28 mouse cellular contexts compared by ENCODE assay signal in genomic region chr4:35325300-35325699, GRCm38 (mm10).
DNase-seq lines count a peak whose midpoint lies in the region; ATAC-seq and TF ChIP-seq lines count a peak whose summit lies in the region.
"Had no signal": no experiment of that assay in that cellular context is flagged by ENCODE, and none has a peak within 500 bp of the region (broad histone marks: within the 10 kb centered on the region; RNA-seq: fewer than 3 reads in every experiment).

No protein-coding gene starts in this region.

- no peak overlapping the region for H3K4me3 ChIP-seq in stomach, embryonic 14.5 days (ENCODE audit: low read depth, low read length)
- no peak overlapping the region for H3K4me3 ChIP-seq in stomach, postnatal 0 days (ENCODE audit: low read depth, low read length)
- H3K4me3 ChIP-seq in intestine, embryonic 16.5 days (ENCODE audit: low read length), result no peak overlapping the region
- H3K4me3 ChIP-seq in liver, embryonic 16.5 days (ENCODE audit: low read depth, low read length), result no peak overlapping the region
- H3K4me3 ChIP-seq in stomach, embryonic 16.5 days (replicated peaks; ENCODE audit: low read length), result no peak overlapping the region
- H3K4me3 ChIP-seq: embryonic facial prominence, embryonic 12.5 days; heart, embryonic 13.5 days; hindbrain, embryonic 15.5 days; limb, embryonic 10.5 days; limb, embryonic 15.5 days; lung, embryonic 15.5 days; midbrain, embryonic 12.5 days had no signal

- DNase-seq in stomach, postnatal 0 days (ENCODE audit: low spot score), result no peak
- no peak for DNase-seq in left cerebral cortex, postnatal 25 days (ENCODE audit: low spot score in 2 of 2)
- no peak for DNase-seq in left cerebral cortex, adult 11 months (ENCODE audit: low spot score)
- DNase-seq in adrenal gland, postnatal 25 days, result no peak
- DNase-seq: adrenal gland, postnatal 14 days; cerebellum, adult 8-10 months; cerebellum, postnatal 25 days; embryo, embryonic 11 days; gastrocnemius, postnatal 10 days; heart, postnatal 10 days; kidney, adult 8-10 months; kidney, postnatal 4 days; retina, postnatal 1 day; right cerebral cortex, postnatal 14 days; thymus, postnatal 14 days had no signal

- no peak for TF ChIP-seq CTCF in stomach, postnatal 0 days (IDR thresholded peaks at IDR 0.05; ENCODE audit: low read depth)

- no peaks in the 10 kb centered on the region for H3K36me3 ChIP-seq in stomach, embryonic 14.5 days (ENCODE audit: control insufficient read depth, insufficient read depth, low read length)
- no peaks in the 10 kb centered on the region for H3K36me3 ChIP-seq in stomach, postnatal 0 days (ENCODE audit: control insufficient read depth, insufficient read depth, low read length)
- H3K36me3 ChIP-seq in intestine, embryonic 16.5 days (ENCODE audit: control insufficient read depth, insufficient read depth, low read length), result no peaks in the 10 kb centered on the region
- no peaks in the 10 kb centered on the region for H3K36me3 ChIP-seq in liver, embryonic 16.5 days (ENCODE audit: control insufficient read depth, insufficient read depth)
- H3K36me3 ChIP-seq in stomach, embryonic 16.5 days (ENCODE audit: control insufficient read depth, insufficient read depth, low read length), result no peaks in the 10 kb centered on the region
- H3K36me3 ChIP-seq: embryonic facial prominence, embryonic 12.5 days; heart, embryonic 13.5 days; hindbrain, embryonic 15.5 days; limb, embryonic 10.5 days; limb, embryonic 15.5 days; lung, embryonic 15.5 days; midbrain, embryonic 12.5 days had no signal

- no peak overlapping the region for H3K9ac ChIP-seq in stomach, embryonic 14.5 days (replicated peaks; ENCODE audit: low read depth, low read length)
- H3K9ac ChIP-seq in stomach, postnatal 0 days (ENCODE audit: low read length), result no peak overlapping the region
- H3K9ac ChIP-seq in intestine, embryonic 16.5 days (ENCODE audit: low read depth, low read length), result no peak overlapping the region
- no peak overlapping the region for H3K9ac ChIP-seq in liver, embryonic 16.5 days (ENCODE audit: low read depth, low read length)
- no peak overlapping the region for H3K9ac ChIP-seq in stomach, embryonic 16.5 days (ENCODE audit: low read length)
- H3K9ac ChIP-seq: embryonic facial prominence, embryonic 12.5 days; heart, embryonic 13.5 days; hindbrain, embryonic 15.5 days; limb, embryonic 15.5 days; lung, embryonic 15.5 days; midbrain, embryonic 12.5 days had no signal

- H3K27ac ChIP-seq in stomach, embryonic 14.5 days (ENCODE audit: low read length), result no peak overlapping the region
- H3K27ac ChIP-seq in stomach, postnatal 0 days (replicated peaks), result no peak overlapping the region
- no peak overlapping the region for H3K27ac ChIP-seq in intestine, embryonic 16.5 days (ENCODE audit: low read length)
- H3K27ac ChIP-seq in liver, embryonic 16.5 days (ENCODE audit: low read length), result no peak overlapping the region
- H3K27ac ChIP-seq in stomach, embryonic 16.5 days (ENCODE audit: low read length), result no peak overlapping the region
- H3K27ac ChIP-seq: embryonic facial prominence, embryonic 12.5 days; heart, embryonic 13.5 days; hindbrain, embryonic 15.5 days; kidney, postnatal 0 days; limb, embryonic 10.5 days; limb, embryonic 15.5 days; lung, embryonic 15.5 days; midbrain, embryonic 12.5 days had no signal

- H3K9me3 ChIP-seq in stomach, embryonic 14.5 days (ENCODE audit: control insufficient read depth, low read depth, low read length), result no peaks in the 10 kb centered on the region
- H3K9me3 ChIP-seq in stomach, postnatal 0 days (ENCODE audit: control insufficient read depth, low read length), result no peaks in the 10 kb centered on the region
- no peaks in the 10 kb centered on the region for H3K9me3 ChIP-seq in intestine, embryonic 16.5 days (ENCODE audit: control insufficient read depth, low read length)
- no peaks in the 10 kb centered on the region for H3K9me3 ChIP-seq in liver, embryonic 16.5 days (replicated peaks; ENCODE audit: control insufficient read depth, low read length)
- H3K9me3 ChIP-seq in stomach, embryonic 16.5 days (replicated peaks; ENCODE audit: control insufficient read depth, low read length), result no peaks in the 10 kb centered on the region
- H3K9me3 ChIP-seq: embryonic facial prominence, embryonic 12.5 days; heart, embryonic 13.5 days; hindbrain, embryonic 15.5 days; limb, embryonic 10.5 days; limb, embryonic 15.5 days; lung, embryonic 15.5 days; midbrain, embryonic 12.5 days had no signal

- no peak overlapping the region for H3K4me2 ChIP-seq in stomach, embryonic 14.5 days (replicated peaks; ENCODE audit: low read depth, low read length)
- no peak overlapping the region for H3K4me2 ChIP-seq in stomach, postnatal 0 days (replicated peaks; ENCODE audit: low read depth)
- no peak overlapping the region for H3K4me2 ChIP-seq in intestine, embryonic 16.5 days (ENCODE audit: low read depth, low read length)
- H3K4me2 ChIP-seq in liver, embryonic 16.5 days (ENCODE audit: low read depth, low read length), result no peak overlapping the region
- H3K4me2 ChIP-seq in stomach, embryonic 16.5 days (ENCODE audit: low read depth, low read length), result no peak overlapping the region
- H3K4me2 ChIP-seq: embryonic facial prominence, embryonic 12.5 days; heart, embryonic 13.5 days; hindbrain, embryonic 15.5 days; limb, embryonic 15.5 days; lung, embryonic 15.5 days; midbrain, embryonic 12.5 days had no signal

- 0 out of 2 replicates have a peak, but pooled peaks have one; percentile 37 for ATAC-seq in stomach, embryonic 14.5 days (ENCODE audit: insufficient number of reproducible peaks, insufficient read depth, low FRiP score, low read depth)
- no peak for ATAC-seq in stomach, postnatal 0 days (ENCODE audit: low FRiP score, low TSS enrichment)
- peak; percentile 52; the same call in 1 of the 2 replicates for ATAC-seq in intestine, embryonic 16.5 days
- ATAC-seq in liver, embryonic 16.5 days (ENCODE audit: low read depth), result peak; percentile 92
- ATAC-seq in stomach, embryonic 16.5 days (ENCODE audit: insufficient read depth, low FRiP score), result 0 out of 2 replicates have a peak, but pooled peaks have one; percentile 50
- ATAC-seq: inflammation-experienced regulatory T-cells, adult 6 months had no signal

- TF ChIP-seq EP300 in stomach, postnatal 0 days (optimal IDR thresholded peaks at IDR 0.05), result no peak

- intact Hi-C loops in left cerebral cortex, postnatal 25 days (cut with DNase I), result no loop called here

- H3K27me3 ChIP-seq in stomach, embryonic 14.5 days (ENCODE audit: control insufficient read depth, insufficient read depth, low read length), result no peaks in the 10 kb centered on the region
- no peaks in the 10 kb centered on the region for H3K27me3 ChIP-seq in stomach, postnatal 0 days (ENCODE audit: control insufficient read depth, insufficient read depth, low read length)
- no peaks in the 10 kb centered on the region for H3K27me3 ChIP-seq in intestine, embryonic 16.5 days (replicated peaks; ENCODE audit: control insufficient read depth, insufficient read depth, low read length)
- no peaks in the 10 kb centered on the region for H3K27me3 ChIP-seq in liver, embryonic 16.5 days (ENCODE audit: control insufficient read depth, insufficient read depth, low read depth, low read length)
- H3K27me3 ChIP-seq in stomach, embryonic 16.5 days (ENCODE audit: control insufficient read depth, insufficient read depth, low read length), result no peaks in the 10 kb centered on the region
- H3K27me3 ChIP-seq: embryonic facial prominence, embryonic 12.5 days; heart, embryonic 13.5 days; hindbrain, embryonic 15.5 days; limb, embryonic 15.5 days; lung, embryonic 15.5 days; midbrain, embryonic 12.5 days had no signal

- no peaks in the 10 kb centered on the region for H3K4me1 ChIP-seq in stomach, embryonic 14.5 days (ENCODE audit: control insufficient read depth, insufficient read depth, low read length)
- no peaks in the 10 kb centered on the region for H3K4me1 ChIP-seq in stomach, postnatal 0 days (replicated peaks; ENCODE audit: control insufficient read depth, insufficient read depth)
- no peaks in the 10 kb centered on the region for H3K4me1 ChIP-seq in intestine, embryonic 16.5 days (ENCODE audit: control insufficient read depth, insufficient read depth, low read length)
- H3K4me1 ChIP-seq in liver, embryonic 16.5 days (ENCODE audit: control insufficient read depth, low read depth, low read length), result peaks cover 2% of the 10 kb centered on the region; the same call in 1 of the 2 replicates
- no peaks in the 10 kb centered on the region for H3K4me1 ChIP-seq in stomach, embryonic 16.5 days (ENCODE audit: control insufficient read depth, insufficient read depth, low read length)
- H3K4me1 ChIP-seq: embryonic facial prominence, embryonic 12.5 days; heart, embryonic 13.5 days; hindbrain, embryonic 15.5 days; limb, embryonic 10.5 days; limb, embryonic 15.5 days; lung, embryonic 15.5 days; midbrain, embryonic 12.5 days had no signal
